Mouse (Mus musculus) E14TG2a.4 (cell line): ENCODE measurements around the gene Slc22a20.

Experiments
- CTCF ChIP-seq: conservative IDR thresholded peaks from 2 replicates; pipeline ENCODE4 v1.5.1; 2014; ENCODE audit warnings: low read length
- POU5F1 ChIP-seq: IDR thresholded peaks from 2 replicates; pipeline ENCODE4 v1.6.1; 2014; ENCODE audit warnings: low read length, borderline replicate concordance

- TF ChIP-seq CTCF = no peak
- no peak for TF ChIP-seq POU5F1
These were observed 21.1 kb upstream of the Slc22a20 start for GRCm38 (mm10) chr19:6007013-6007412.
